Mouse (Mus musculus) hindbrain, embryonic 12.5 days (tissue): Measurements from ENCODE around the gene Sec14l5. TPM values are rescaled to one million over a fixed set of nuclear protein-coding genes. Genes with fewer than 3 reads are reported as not detected.
"Not testable (repeated sequence)": the region's sequence is repeated elsewhere in the genome, so short reads cannot be mapped to it uniquely, and the experiment has no call there.

Source experiments
- ATAC-seq: fragments of 200-750 bp; cut with Nextera tagmentation; 2 replicates; pipeline ENCODE4 v1.8.0; 2017; ENCODE audit warnings: moderate TSS enrichment; ENCODE audit not compliant: low FRiP score
- H3K27ac ChIP-seq: fragments of 300-500 bp; sonication (generic); 2 replicates; pipeline ENCODE4 v1.5.1; 2016; ENCODE audit warnings: mild to moderate bottlenecking
- H3K27me3 ChIP-seq: fragments of 300-500 bp; sonication (generic); 2 replicates; pipeline ENCODE4 v1.6.1; 2016; ENCODE audit warnings: mild to moderate bottlenecking
- H3K36me3 ChIP-seq: fragments of 300-500 bp; sonication (generic); 2 replicates; pipeline ENCODE4 v1.6.1; 2016; ENCODE audit warnings: mild to moderate bottlenecking
- H3K4me1 ChIP-seq: fragments of 300-500 bp; sonication (generic); 2 replicates; pipeline ENCODE4 v1.6.1; 2016
- H3K4me2 ChIP-seq: fragments of 300-500 bp; sonication (generic); replicated peaks from 2 replicates; pipeline ENCODE4 v1.6.1; 2016; ENCODE audit warnings: mild to moderate bottlenecking
- H3K4me3 ChIP-seq: fragments of 300-500 bp; sonication (generic); 2 replicates; pipeline ENCODE4 v1.5.1; 2016; ENCODE audit warnings: mild to moderate bottlenecking
- H3K9ac ChIP-seq: fragments of 300-500 bp; sonication (generic); 2 replicates; pipeline ENCODE4 v1.6.1; 2016; ENCODE audit warnings: mild to moderate bottlenecking, moderate library complexity
- H3K9me3 ChIP-seq: fragments of 300-500 bp; sonication (generic); replicated peaks from 2 replicates; pipeline ENCODE4 v1.6.1; 2016; ENCODE audit warnings: mild to moderate bottlenecking
- WGBS: fragments of 180-500 bp; shearing (Covaris S2); methylation state at CpG from one replicate; pipeline ENCODE4 v1.1.7; 2016; 5-methylcytosine and 5-hydroxymethylcytosine counted together
- microRNA-seq: library from miRNA; unstranded; fragments of <30 nt; microRNA quantifications from one replicate; pipeline ENCODE4, GENCODE M21; 2017
- polyA plus RNA-seq: library from polyadenylated mRNA; unstranded; fragments of >200 nt; fragmentation: Nextera tagmentation; extraction: Ambion mirVana; gene quantifications from 2 replicates; pipeline ENCODE4 v1.2.1, GENCODE M21; 2016

Sec14l5 gene
- polyA plus RNA-seq, 1 experiment from 2014 or later: 1.1 TPM

GRCm38 (mm10) chr16:5227501-5227900 lies 80.6 kb downstream of the Sec14l5 start:
- not testable (repeated sequence) for H3K9ac ChIP-seq, H3K4me2 ChIP-seq, H3K36me3 ChIP-seq, H3K9me3 ChIP-seq, H3K27ac ChIP-seq, H3K27me3 ChIP-seq, H3K4me3 ChIP-seq, ATAC-seq, H3K4me1 ChIP-seq
- 83% methylated on average over 19 of the region's 19 CpGs for WGBS

DNA sequence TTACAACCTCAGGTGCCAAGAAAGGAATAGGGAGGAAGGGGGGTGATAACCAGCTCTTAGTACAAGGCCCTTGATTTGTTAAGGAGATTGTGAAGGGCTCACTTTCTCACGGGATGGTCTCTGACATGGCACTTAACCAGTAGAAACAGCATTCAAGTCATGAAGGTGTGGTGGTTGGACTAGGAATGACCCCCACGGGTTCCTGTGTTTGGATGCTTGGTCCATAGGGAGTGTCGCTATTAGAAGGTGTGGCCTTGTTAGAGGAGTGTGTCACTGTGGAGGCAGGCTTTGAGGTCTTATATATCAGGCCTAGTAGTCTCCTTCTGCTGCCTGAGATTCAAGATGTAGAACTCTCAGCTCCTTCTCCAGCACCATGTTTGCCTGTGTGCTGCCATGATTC lies 81.2 kb downstream of the Sec14l5 start:
- H3K4me1 ChIP-seq, H3K4me2 ChIP-seq, H3K36me3 ChIP-seq, H3K9ac ChIP-seq, ATAC-seq, H3K27ac ChIP-seq, H3K9me3 ChIP-seq, H3K4me3 ChIP-seq, H3K27me3 ChIP-seq: not testable (repeated sequence)
- WGBS: 79% methylated on average over 3 of the region's 3 CpGs

- H3K9ac ChIP-seq: no peak overlapping the region
- ATAC-seq: peak; percentile 23; the same call in 1 of the 2 replicates
- H3K4me3 ChIP-seq: peak overlapping the region; percentile 75
These were observed 86.1 kb downstream of the Sec14l5 start for GRCm38 (mm10) chr16:5232982-5233381.

DNA sequence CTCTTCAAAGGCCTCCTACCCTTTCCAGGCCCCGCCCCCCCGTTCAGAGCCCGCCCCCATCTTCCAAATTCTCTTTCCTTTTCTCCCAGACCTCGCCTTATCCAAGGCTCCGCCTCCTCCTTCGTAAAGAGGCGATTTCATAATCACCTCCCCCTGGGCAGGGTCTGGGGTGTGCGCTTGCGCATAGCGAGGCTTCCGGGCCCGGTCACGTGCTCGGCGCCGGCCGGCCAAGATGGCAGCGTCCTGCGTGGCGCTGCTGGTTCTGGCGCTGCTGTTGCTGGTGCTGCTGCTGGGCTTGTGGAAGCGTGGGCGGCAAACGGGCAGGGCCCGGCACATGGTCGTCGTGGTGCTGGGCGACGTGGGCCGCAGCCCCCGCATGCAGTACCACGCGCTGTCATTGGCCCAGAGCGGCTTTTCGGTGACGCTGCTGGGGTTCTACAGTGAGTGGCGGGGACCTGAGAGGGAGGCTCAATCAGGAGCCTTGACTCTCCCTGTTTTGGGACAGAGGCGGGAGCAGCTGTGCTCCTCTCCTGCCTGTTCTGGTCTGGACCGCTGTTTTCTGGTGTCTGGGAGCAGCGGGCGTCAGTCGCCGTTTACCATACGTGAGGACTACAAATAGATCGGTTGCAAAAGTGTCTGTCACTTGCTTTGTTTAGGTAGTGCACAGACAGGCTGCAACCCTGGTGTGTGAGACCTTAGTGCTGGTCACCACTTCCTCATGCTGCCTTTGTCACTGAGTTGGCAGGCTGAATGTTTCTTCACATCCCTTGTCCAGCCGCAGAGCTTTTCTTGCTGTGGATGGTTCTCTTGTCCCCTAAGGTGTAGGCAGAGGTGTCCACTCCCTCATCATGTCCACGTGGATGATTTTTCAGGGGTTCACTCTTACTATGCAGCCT lies 86.8 kb downstream of the Sec14l5 start, which contains the start of gene Alg1:
Alg1 (plus strand) TSS at position 204 of the 896 bp plus-strand sequence.
- Histone ChIP-seq H3K36me3 (peaks cover 10% of the 10 kb centered on the region; the same call in 1 of the 2 replicates), H3K4me3 (peak within 1 kb of the TSS; percentile 75), H3K27ac (peak within 1 kb of the TSS; percentile 9; the same call in 1 of the 2 replicates), H3K4me1 (peaks cover 7% of the 10 kb centered on the region), H3K4me2 (peak within 1 kb of the TSS; percentile 92), H3K9ac (peak within 1 kb of the TSS; percentile 72), H3K9me3 (no peaks in the 10 kb centered on the region), H3K27me3 (no peaks in the 10 kb centered on the region)
- ATAC-seq: peak; percentile 94
- 2% methylated on average over 45 of the region's 47 CpGs for WGBS

More at GRCm38 (mm10) chr16:5232982-5233381, 86.1 kb downstream of the Sec14l5 start:
- Histone ChIP-seq H3K4me2 (peak overlapping the region; percentile 92), H3K36me3 (0 out of 2 replicates have a peak, but pooled peaks cover 7% of the 10 kb centered on the region), H3K27ac (no peak overlapping the region), H3K4me1 (peaks cover 7% of the 10 kb centered on the region), H3K9me3 (no peaks in the 10 kb centered on the region), H3K27me3 (no peaks in the 10 kb centered on the region)
- WGBS: 72% methylated on average over 4 of the region's 4 CpGs

Small RNA genes lying within 50 kb of the gene (microRNA-seq; reads per million reads assigned to microRNA genes)
- gene Gm23689 (not detected), gene Gm26095 (not detected), gene Mir6364 (not detected)

Other genes starting within 250 kb of the Sec14l5 start
- gene Nudt16l1, start 208.3 kb upstream of the Sec14l5 start, polyA plus RNA-seq: 121 and 134 TPM in 2 replicates
- gene Anks3, start 182.9 kb upstream of the Sec14l5 start, polyA plus RNA-seq: 66.7 and 68.0 TPM in 2 replicates
- not detected in 2 replicates for gene Sept12, start 149.3 kb upstream of the Sec14l5 start, polyA plus RNA-seq
- 3.1 and 5.0 TPM in 2 replicates for gene Smim22, start 139.8 kb upstream of the Sec14l5 start, polyA plus RNA-seq
- gene Rogdi, start 133.6 kb upstream of the Sec14l5 start, polyA plus RNA-seq: 98.6 and 101 TPM in 2 replicates
- gene Glyr1, start 97.2 kb upstream of the Sec14l5 start, polyA plus RNA-seq: 216 and 238 TPM in 2 replicates
- gene Ubn1, start 97.1 kb upstream of the Sec14l5 start, polyA plus RNA-seq: 25.0 and 25.4 TPM in 2 replicates
- gene Ppl, start 14.7 kb upstream of the Sec14l5 start, polyA plus RNA-seq: 1.3 and 1.7 TPM in 2 replicates
- 12.9 and 14.1 TPM in 2 replicates for gene Nagpa, start 56.9 kb downstream of the Sec14l5 start, polyA plus RNA-seq
- 5.8 and 6.3 TPM in 2 replicates for gene AU021092, start 75.2 kb downstream of the Sec14l5 start, polyA plus RNA-seq
- 29.9 and 32.7 TPM in 2 replicates for gene Alg1, start 86.5 kb downstream of the Sec14l5 start, polyA plus RNA-seq
- 9.5 and 11.6 TPM in 2 replicates for gene Eef2kmt, start 108.9 kb downstream of the Sec14l5 start, polyA plus RNA-seq